Mouse (Mus musculus) forebrain, postnatal 0 days (tissue): ENCODE results near the gene Dpy19l3. TPM values are rescaled to one million over a fixed set of nuclear protein-coding genes. Genes with fewer than 3 reads are reported as not detected.

Source experiments
- ATAC-seq: fragments of 200-750 bp; cut with Nextera tagmentation; 2 replicates; pipeline ENCODE4 v1.8.0; 2017; ENCODE audit warnings: mild to moderate bottlenecking, moderate library complexity
- DNase-seq: peaks from one replicate; pipeline ENCODE4 v3.0.0-alpha.2; 2015
- H3K27ac ChIP-seq: fragments of 300-500 bp; sonication (generic); 2 replicates; pipeline ENCODE4 v1.5.1; 2014; ENCODE audit warnings: low read depth, mild to moderate bottlenecking, antibody characterized with exemption, low read length, moderate library complexity, mixed read lengths
- H3K27me3 ChIP-seq: fragments of 300-500 bp; sonication (generic); 2 replicates; pipeline ENCODE4 v1.6.1; 2014; ENCODE audit warnings: mild to moderate bottlenecking, low read length, mixed read lengths; ENCODE audit not compliant: insufficient read depth
- H3K36me3 ChIP-seq: fragments of 300-500 bp; sonication (generic); 2 replicates; pipeline ENCODE4 v1.6.1; 2014; ENCODE audit warnings: mild to moderate bottlenecking, moderate library complexity; ENCODE audit not compliant: insufficient read depth
- H3K4me1 ChIP-seq: fragments of 300-500 bp; sonication (generic); 2 replicates; pipeline ENCODE4 v1.6.1; 2014; ENCODE audit warnings: antibody characterized with exemption; ENCODE audit not compliant: insufficient read depth
- H3K4me2 ChIP-seq: fragments of 300-500 bp; sonication (generic); 2 replicates; pipeline ENCODE4 v1.6.1; 2014; ENCODE audit warnings: low read depth, mild to moderate bottlenecking, moderate library complexity
- H3K4me3 ChIP-seq: fragments of 300-500 bp; sonication (generic); 2 replicates; pipeline ENCODE4 v1.5.1; 2014; ENCODE audit warnings: low read depth, low read length, mixed read lengths
- H3K9ac ChIP-seq: fragments of 300-500 bp; sonication (generic); 2 replicates; pipeline ENCODE4 v1.6.1; 2014; ENCODE audit warnings: mild to moderate bottlenecking
- H3K9me3 ChIP-seq: fragments of 300-500 bp; sonication (generic); 2 replicates; pipeline ENCODE4 v1.6.1; 2016; ENCODE audit warnings: low read length
- CTCF ChIP-seq: sonication (generic); IDR thresholded peaks from 2 replicates; pipeline ENCODE4 v1.5.1; 2016; ENCODE audit warnings: antibody characterized with exemption, control low read depth, low read depth
- WGBS: fragments of 180-500 bp; shearing (Covaris S2); extraction: QIAGEN DNeasy Blood & Tissue Kit; methylation state at CpG from one replicate; pipeline ENCODE4 v1.1.7; 2014; 5-methylcytosine and 5-hydroxymethylcytosine counted together
- polyA plus RNA-seq: library from polyadenylated mRNA; unstranded; fragments of >200 nt; fragmentation: Nextera tagmentation; extraction: Ambion mirVana; gene quantifications from 2 replicates; pipeline ENCODE4 v1.2.1, GENCODE M21; 2015
- total RNA-seq: library from RNA; depleted of rRNA; stranded (reverse); fragments of >200 nt; gene quantifications from 2 replicates; pipeline ENCODE4 v1.2.3, GENCODE M21; 2014

The Dpy19l3 gene
- total and polyA plus RNA-seq, 2 experiments from 2014 or later, result 33.4 to 38.8 TPM

- Histone ChIP-seq H3K9ac (no peak overlapping the region), H3K4me1 (no peaks in the 10 kb centered on the region), H3K36me3 (no peaks in the 10 kb centered on the region), H3K27ac (no peak overlapping the region), H3K4me3 (no peak overlapping the region), H3K4me2 (no peak overlapping the region), H3K27me3 (no peaks in the 10 kb centered on the region), H3K9me3 (no peaks in the 10 kb centered on the region)
- no peak for TF ChIP-seq CTCF
- DNase-seq, result no peak
- WGBS, result 96% methylated on average over 11 of the region's 11 CpGs
- ATAC-seq, result no peak
Observed at GRCm38 (mm10) chr7:35764461-35764860, 10.2 kb upstream of the Dpy19l3 start.

DNA sequence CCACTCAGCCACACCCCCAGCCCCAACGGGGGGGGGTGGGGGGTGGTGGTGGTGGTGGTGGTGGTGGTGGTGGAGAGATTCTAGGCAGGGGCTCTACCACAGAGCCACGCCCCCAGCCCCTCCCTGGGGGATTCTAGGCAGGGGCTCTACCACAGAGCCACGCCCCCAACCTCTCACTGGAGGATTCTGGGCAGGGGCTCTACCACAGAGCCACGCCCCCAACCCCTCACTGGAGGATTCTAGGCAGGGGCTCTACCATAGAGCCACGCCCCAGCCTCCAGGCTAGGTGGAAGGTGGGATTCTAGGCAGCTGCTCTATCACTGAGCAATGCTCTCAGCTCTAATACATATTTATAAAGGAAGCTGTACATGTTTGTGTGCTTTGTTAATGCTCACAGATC is 7.5 kb upstream of the Dpy19l3 start:
- H3K27ac ChIP-seq, result 0 out of 2 replicates have a peak overlapping the region, but pooled peaks have one; percentile 10
- no peaks in the 10 kb centered on the region for H3K9me3 ChIP-seq
- WGBS, result 62% methylated on average over 5 of the region's 5 CpGs
- H3K27me3 ChIP-seq, result no peaks in the 10 kb centered on the region
- DNase-seq (no peak), ATAC-seq (peak; percentile 74)
- no peaks in the 10 kb centered on the region for H3K4me1 ChIP-seq
- no peak overlapping the region for H3K4me2 ChIP-seq
- no peak overlapping the region for H3K4me3 ChIP-seq
- no peak overlapping the region for H3K9ac ChIP-seq
- H3K36me3 ChIP-seq, result no peaks in the 10 kb centered on the region
- TF ChIP-seq CTCF, result no peak

DNA sequence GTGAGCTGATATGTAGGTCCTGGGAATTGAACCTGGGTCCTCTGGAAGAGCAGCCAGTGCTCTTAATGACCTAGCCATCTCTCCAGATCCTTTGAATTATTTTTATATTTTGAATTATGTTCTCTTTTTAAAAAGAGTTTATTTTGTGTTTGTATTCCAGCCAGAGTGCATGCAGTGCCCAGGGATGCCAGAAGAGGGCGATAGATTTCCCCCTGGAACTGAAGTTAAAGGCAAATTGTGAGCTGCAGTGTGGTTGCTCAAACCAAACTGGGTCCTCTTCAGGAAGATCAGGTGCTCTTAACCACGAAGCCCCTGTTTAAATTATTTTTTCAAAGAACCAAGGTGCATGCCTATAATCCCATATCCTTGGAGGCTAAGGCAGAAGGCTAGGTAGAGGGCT is 5.3 kb upstream of the Dpy19l3 start:
- DNase-seq (peak; percentile 49), ATAC-seq (no peak)
- Histone ChIP-seq H3K4me3 (no peak overlapping the region), H3K4me2 (no peak overlapping the region), H3K9ac (no peak overlapping the region), H3K36me3 (no peaks in the 10 kb centered on the region), H3K27me3 (no peaks in the 10 kb centered on the region), H3K4me1 (no peaks in the 10 kb centered on the region), H3K9me3 (no peaks in the 10 kb centered on the region), H3K27ac (no peak overlapping the region)
- TF ChIP-seq CTCF, result peak; percentile 63
- 22% methylated on average over 2 of the region's 2 CpGs for WGBS

DNA sequence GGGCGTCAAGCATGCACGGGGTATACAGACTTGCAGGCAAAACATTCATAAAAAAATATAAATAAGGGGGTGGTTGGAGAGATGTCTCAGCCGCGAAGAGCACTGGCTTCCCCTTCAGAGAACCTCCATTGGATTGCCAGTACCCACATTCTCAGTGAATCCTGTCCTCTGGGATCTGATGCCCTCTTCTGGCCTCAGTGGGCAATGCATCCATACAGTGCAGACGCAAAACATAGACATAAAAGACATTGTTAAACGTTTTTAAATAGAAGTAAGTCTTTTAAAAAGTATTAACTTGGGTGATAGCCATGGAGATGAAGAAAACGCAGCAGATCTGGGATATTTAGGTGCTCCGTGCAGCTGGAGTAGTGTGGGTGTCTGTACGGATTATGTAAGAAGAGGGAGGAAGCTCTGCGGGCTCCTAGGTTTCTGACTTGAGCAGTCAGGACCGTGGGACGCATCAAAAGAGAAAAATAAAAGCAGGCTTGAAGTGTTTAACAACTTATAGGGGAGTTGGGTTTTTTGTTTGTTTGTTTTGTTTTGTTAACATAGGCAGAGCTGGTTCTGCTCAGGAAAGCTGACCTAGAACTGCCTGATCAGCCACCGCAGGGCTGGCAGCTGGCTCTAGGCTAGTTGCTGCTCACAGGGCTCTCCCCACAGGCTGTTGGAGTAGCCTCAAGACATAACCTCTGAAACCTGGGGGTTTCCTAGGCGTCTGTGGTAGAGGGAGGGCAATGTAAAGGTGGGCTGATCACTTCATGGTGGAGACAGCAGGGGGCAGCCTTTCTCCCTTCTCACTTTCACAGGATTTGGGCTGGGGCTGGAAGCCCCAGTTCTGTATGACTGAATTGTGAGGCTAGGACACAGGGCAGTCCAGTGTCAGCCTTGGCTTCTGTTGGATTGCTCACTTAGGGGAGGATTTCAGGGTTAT is 2.5 kb upstream of the Dpy19l3 start:
- Histone ChIP-seq H3K9me3 (no peaks in the 10 kb centered on the region), H3K27me3 (no peaks in the 10 kb centered on the region), H3K4me2 (no peak overlapping the region), H3K4me3 (no peak overlapping the region), H3K27ac (no peak overlapping the region), H3K36me3 (no peaks in the 10 kb centered on the region), H3K9ac (no peak overlapping the region), H3K4me1 (no peaks in the 10 kb centered on the region)
- peak; percentile 54 for TF ChIP-seq CTCF
- ATAC-seq (no peak), DNase-seq (no peak)
- whole genome bisulfite sequencing, result 43% methylated on average over 14 of the region's 14 CpGs

DNA sequence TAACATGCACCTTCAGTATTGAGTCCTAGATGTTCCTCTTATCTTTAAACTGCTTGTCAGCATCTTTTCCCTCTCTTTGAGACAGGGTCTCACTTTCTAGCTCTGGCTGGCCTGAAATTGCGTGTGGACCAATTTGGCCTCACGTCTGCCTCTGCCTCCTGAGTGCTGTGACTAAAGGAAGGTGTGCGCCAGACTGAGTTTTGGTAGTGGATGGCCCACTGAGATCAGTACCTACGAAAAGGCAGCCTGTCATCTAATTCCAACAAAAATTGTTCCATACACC is 573 bp upstream of the Dpy19l3 start:
- DNase-seq (no peak), ATAC-seq (no peak)
- Histone ChIP-seq H3K27me3 (no peaks in the 10 kb centered on the region), H3K36me3 (peaks cover 6% of the 10 kb centered on the region; the same call in 1 of the 2 replicates), H3K4me1 (no peaks in the 10 kb centered on the region), H3K9me3 (no peaks in the 10 kb centered on the region), H3K4me2 (peak overlapping the region; percentile 99), H3K4me3 (peak overlapping the region; percentile 82), H3K27ac (no peak overlapping the region), H3K9ac (peak overlapping the region; percentile 71)
- no peak for TF ChIP-seq CTCF
- WGBS, result 64% methylated on average over 4 of the region's 4 CpGs

DNA sequence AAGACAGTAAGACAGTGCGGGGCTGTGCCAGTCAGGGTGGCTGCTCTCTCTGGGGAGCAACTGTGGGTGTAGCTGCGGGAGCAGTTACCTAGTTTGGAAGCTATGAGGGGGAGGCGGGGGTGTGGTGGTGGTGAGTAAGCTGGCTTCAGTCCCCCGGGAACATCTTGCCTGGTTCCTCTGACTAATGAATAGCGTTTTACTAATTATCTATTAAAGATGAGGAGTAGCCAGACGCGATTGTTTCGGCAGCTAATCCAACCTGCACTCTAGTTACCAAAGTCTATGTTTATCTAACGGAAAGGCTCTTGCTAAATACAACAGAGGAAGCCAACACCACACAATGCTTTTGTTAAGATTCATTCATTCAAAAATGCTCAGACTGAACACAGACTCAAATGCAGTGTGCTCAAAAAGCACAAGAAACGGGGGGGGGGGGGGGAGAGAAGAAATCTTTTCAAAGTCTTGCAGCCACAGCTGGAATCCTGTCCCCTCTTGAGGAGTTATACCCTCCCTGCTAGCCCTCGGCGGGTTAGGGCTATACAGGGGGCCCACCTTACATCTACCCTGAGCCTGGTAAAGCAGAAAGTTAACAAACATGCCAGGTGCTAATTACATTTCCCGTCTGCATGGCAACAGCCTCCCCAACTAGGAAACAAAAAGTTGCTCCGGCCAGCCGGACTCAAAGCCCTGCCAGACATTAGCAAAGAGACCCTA is 778 bp downstream of the Dpy19l3 start:
- Histone ChIP-seq H3K4me2 (peak overlapping the region; percentile 99), H3K9me3 (no peaks in the 10 kb centered on the region), H3K9ac (peak overlapping the region; percentile 71), H3K36me3 (peaks cover 18% of the 10 kb centered on the region; the same call in 1 of the 2 replicates), H3K27ac (no peak overlapping the region), H3K4me1 (no peaks in the 10 kb centered on the region), H3K4me3 (peak overlapping the region; percentile 82), H3K27me3 (no peaks in the 10 kb centered on the region)
- WGBS, result 1% methylated on average over 15 of the region's 15 CpGs
- peak; percentile 28 for DNase-seq
- ATAC-seq, result no peak
- no peak for TF ChIP-seq CTCF

- TF ChIP-seq CTCF, result no peak
- Histone ChIP-seq H3K9ac (no peak overlapping the region), H3K4me1 (no peaks in the 10 kb centered on the region), H3K27me3 (no peaks in the 10 kb centered on the region), H3K4me2 (no peak overlapping the region), H3K36me3 (peaks cover 35% of the 10 kb centered on the region), H3K27ac (no peak overlapping the region), H3K4me3 (no peak overlapping the region), H3K9me3 (no peaks in the 10 kb centered on the region)
- 96% methylated on average over 9 of the region's 9 CpGs for WGBS
- ATAC-seq (no peak), DNase-seq (no peak)
Observed at GRCm38 (mm10) chr7:35750873-35751272, 3.4 kb downstream of the Dpy19l3 start.
